Mouse (Mus musculus) bone marrow macrophage, adult 2 months (primary cell): ENCODE data around the gene Msi2.

Source experiments
- CTCF ChIP-seq: IDR thresholded peaks from 2 replicates; pipeline ENCODE4 v1.5.1; 2012; ENCODE audit warnings: low read depth, mild to moderate bottlenecking, low read length, moderate library complexity
- POLR2A ChIP-seq: IDR thresholded peaks from 2 replicates; pipeline ENCODE4 v1.6.1; 2012; ENCODE audit warnings: mild to moderate bottlenecking, low read depth, low read length, borderline replicate concordance

DNA sequence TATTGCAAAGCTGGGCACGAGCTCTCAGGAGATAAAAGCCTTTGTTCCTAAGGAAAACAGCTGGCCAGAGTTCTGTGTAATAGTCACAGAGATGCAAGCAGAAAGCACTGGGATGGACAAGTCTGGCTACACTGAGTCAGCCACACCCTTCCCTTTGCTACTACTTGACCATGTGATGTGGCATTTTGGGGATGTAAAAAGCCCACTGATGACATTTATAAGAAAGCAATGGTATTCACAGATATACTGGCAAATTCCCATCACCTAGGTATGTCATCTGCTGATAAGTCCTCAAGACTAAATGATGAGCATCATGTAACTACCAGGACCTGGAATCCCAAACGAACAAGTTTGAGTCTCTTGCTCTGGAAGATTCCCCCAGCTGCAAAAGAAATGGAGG, 113.7 kb downstream of the Msi2 start:
- TF ChIP-seq POLR2A (no peak), CTCF (no peak)
